Mouse (Mus musculus) liver, embryonic 11.5 days (tissue): ENCODE measurements around the gene Krtcap2. TPM values are rescaled to one million over a fixed set of nuclear protein-coding genes. Genes with fewer than 3 reads are reported as not detected.

ENCODE experiments used
- ATAC-seq: fragments of 200-750 bp; cut with Nextera tagmentation; replicated peaks from 2 replicates; pipeline ENCODE4 v1.8.0; 2017; ENCODE audit warnings: moderate number of reproducible peaks, mild to moderate bottlenecking, moderate TSS enrichment, moderate library complexity; ENCODE audit not compliant: low FRiP score
- DNase-seq: peaks from one replicate; pipeline ENCODE4 v3.0.0-alpha.2; 2017; ENCODE audit warnings: low spot score
- H3K27ac ChIP-seq: fragments of 300-500 bp; sonication (generic); 2 replicates; pipeline ENCODE4 v1.5.1; 2014; ENCODE audit warnings: mild to moderate bottlenecking, low read depth, low read length, control low read depth
- H3K27me3 ChIP-seq: fragments of 300-500 bp; sonication (generic); replicated peaks from 2 replicates; pipeline ENCODE4 v1.6.1; 2014; ENCODE audit warnings: low read length, mixed read lengths; ENCODE audit not compliant: control insufficient read depth, insufficient read depth
- H3K36me3 ChIP-seq: fragments of 300-500 bp; sonication (generic); 2 replicates; pipeline ENCODE4 v1.6.1; 2014; ENCODE audit warnings: mild to moderate bottlenecking, low read length, moderate library complexity, mixed read lengths; ENCODE audit not compliant: control insufficient read depth, insufficient read depth
- H3K4me1 ChIP-seq: fragments of 300-500 bp; sonication (generic); replicated peaks from 2 replicates; pipeline ENCODE4 v1.6.1; 2014; ENCODE audit warnings: low read length, mixed read lengths; ENCODE audit not compliant: control insufficient read depth, insufficient read depth
- H3K4me2 ChIP-seq: fragments of 300-500 bp; sonication (generic); 2 replicates; pipeline ENCODE4 v1.6.1; 2014; ENCODE audit warnings: mild to moderate bottlenecking, control low read depth, moderate library complexity
- H3K4me3 ChIP-seq: fragments of 300-500 bp; sonication (generic); 2 replicates; pipeline ENCODE4 v1.5.1; 2014; ENCODE audit warnings: low read depth, low read length, control low read depth
- H3K9ac ChIP-seq: fragments of 300-500 bp; sonication (generic); 2 replicates; pipeline ENCODE4 v1.6.1; 2014; ENCODE audit warnings: low read depth, low read length, control low read depth
- H3K9me3 ChIP-seq: fragments of 300-500 bp; sonication (generic); 2 replicates; pipeline ENCODE4 v1.6.1; 2016; ENCODE audit warnings: low read length, inconsistent platforms, mixed read lengths; ENCODE audit not compliant: control insufficient read depth
- WGBS: fragments of 180-500 bp; shearing (Covaris S2); extraction: QIAGEN DNeasy Blood & Tissue Kit; methylation state at CpG from one replicate; pipeline ENCODE4 v1.1.7; 2014; 5-methylcytosine and 5-hydroxymethylcytosine counted together
- polyA plus RNA-seq: library from polyadenylated mRNA; unstranded; fragments of >200 nt; fragmentation: Nextera tagmentation; extraction: Ambion mirVana; gene quantifications from 2 replicates; pipeline ENCODE4 v1.2.1, GENCODE M21; 2014

Krtcap2 gene
- polyA plus RNA-seq, 1 experiment from 2014 or later: 251 TPM

DNA sequence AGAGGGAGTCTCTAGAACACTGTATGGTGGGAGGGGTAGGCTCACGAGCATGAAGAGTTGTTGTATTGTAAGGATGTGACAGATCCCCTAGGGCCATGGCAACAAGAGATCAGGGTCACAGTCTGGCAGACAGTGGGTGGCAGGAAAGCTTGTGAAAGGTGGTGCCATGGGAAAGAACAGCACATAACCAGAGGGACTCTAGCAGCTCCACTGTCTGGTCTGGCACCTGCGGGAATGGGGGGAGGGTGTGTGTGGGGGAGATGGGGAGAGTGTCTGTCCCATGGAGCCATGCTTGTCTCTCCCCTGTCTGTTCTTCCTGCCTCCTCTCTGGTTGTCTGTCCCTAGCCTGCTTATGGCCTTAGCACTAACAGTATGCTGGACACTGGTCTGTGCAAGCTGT lies 39.8 kb downstream of the Krtcap2 start:
- Histone ChIP-seq H3K4me3 (no peak overlapping the region), H3K9ac (no peak overlapping the region), H3K27ac (no peak overlapping the region), H3K4me1 (peaks cover 6% of the 10 kb centered on the region), H3K36me3 (no peaks in the 10 kb centered on the region), H3K27me3 (peaks cover 17% of the 10 kb centered on the region), H3K4me2 (no peak overlapping the region; the same call in 1 of the 2 replicates), H3K9me3 (no peaks in the 10 kb centered on the region)
- WGBS: 40% methylated on average over 2 of the region's 2 CpGs
- DNase-seq: peak; percentile 27
- ATAC-seq: no peak

- WGBS: 59% methylated on average over 5 of the region's 5 CpGs
- Histone ChIP-seq H3K9me3 (no peaks in the 10 kb centered on the region), H3K9ac (no peak overlapping the region), H3K4me2 (no peak overlapping the region), H3K4me1 (no peaks in the 10 kb centered on the region), H3K27me3 (0 out of 2 replicates have a peak, but pooled peaks cover 4% of the 10 kb centered on the region), H3K36me3 (no peaks in the 10 kb centered on the region), H3K4me3 (no peak overlapping the region), H3K27ac (no peak overlapping the region)
- DNase-seq (peak; percentile 26), ATAC-seq (no peak)
Measured at GRCm38 (mm10) chr3:89287286-89287685, 41.5 kb downstream of the Krtcap2 start.

- 41% methylated on average over 7 of the region's 7 CpGs for WGBS
Measured at GRCm38 (mm10) chr3:89288503-89288928, 42.8 kb downstream of the Krtcap2 start.

GRCm38 (mm10) chr3:89291874-89292273 lies 46.1 kb downstream of the Krtcap2 start:
- H3K4me1 ChIP-seq: no peaks in the 10 kb centered on the region; the same call in 1 of the 2 replicates
- no peak overlapping the region for H3K4me2 ChIP-seq
- DNase-seq (no peak), ATAC-seq (no peak)
- 35% methylated on average over 10 of the region's 10 CpGs for WGBS
- no peak overlapping the region for H3K9ac ChIP-seq
- no peaks in the 10 kb centered on the region for H3K36me3 ChIP-seq
- no peaks in the 10 kb centered on the region for H3K9me3 ChIP-seq
- 0 out of 2 replicates have a peak, but pooled peaks cover 2% of the 10 kb centered on the region for H3K27me3 ChIP-seq
- no peak overlapping the region for H3K27ac ChIP-seq
- no peak overlapping the region for H3K4me3 ChIP-seq

More at GRCm38 (mm10) chr3:89288503-89288928, 42.8 kb downstream of the Krtcap2 start:
- no peaks in the 10 kb centered on the region for H3K9me3 ChIP-seq
- H3K27me3 ChIP-seq: 0 out of 2 replicates have a peak, but pooled peaks cover 4% of the 10 kb centered on the region
- H3K36me3 ChIP-seq: no peaks in the 10 kb centered on the region
- peak; percentile 28 for DNase-seq
- H3K4me1 ChIP-seq: no peaks in the 10 kb centered on the region
- H3K4me3 ChIP-seq: no peak overlapping the region
- H3K27ac ChIP-seq: no peak overlapping the region
- ATAC-seq: no peak
- H3K9ac ChIP-seq: no peak overlapping the region
- H3K4me2 ChIP-seq: no peak overlapping the region

DNA sequence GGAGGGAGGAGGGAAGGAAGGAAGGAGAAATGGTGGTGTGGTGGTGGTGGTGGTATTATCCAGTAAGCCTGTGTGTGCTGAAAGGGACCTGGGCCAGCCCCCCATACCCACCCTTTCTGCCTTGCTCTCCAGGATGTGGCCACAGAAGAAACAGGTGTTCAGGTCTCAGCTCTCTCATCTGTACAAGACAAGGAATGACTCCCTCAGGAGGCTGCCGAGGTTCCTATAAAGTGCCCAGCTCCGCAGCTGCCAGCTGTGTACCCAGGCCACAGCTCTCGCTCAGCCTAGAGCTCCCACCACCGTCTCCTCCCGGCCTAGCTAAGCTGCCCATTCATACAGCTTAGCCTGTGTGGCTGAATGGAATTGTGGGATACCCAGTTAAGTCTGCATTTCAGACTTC lies 46.5 kb downstream of the Krtcap2 start:
- WGBS: 82% methylated on average over 5 of the region's 5 CpGs
- H3K4me2 ChIP-seq: no peak overlapping the region
- 0 out of 2 replicates have a peak, but pooled peaks cover 2% of the 10 kb centered on the region for H3K27me3 ChIP-seq
- H3K4me3 ChIP-seq: no peak overlapping the region
- H3K9ac ChIP-seq: no peak overlapping the region
- no peaks in the 10 kb centered on the region for H3K36me3 ChIP-seq
- no peak overlapping the region for H3K27ac ChIP-seq
- no peaks in the 10 kb centered on the region for H3K9me3 ChIP-seq
- no peaks in the 10 kb centered on the region; the same call in 1 of the 2 replicates for H3K4me1 ChIP-seq
- no peak for DNase-seq
- ATAC-seq: no peak

DNA sequence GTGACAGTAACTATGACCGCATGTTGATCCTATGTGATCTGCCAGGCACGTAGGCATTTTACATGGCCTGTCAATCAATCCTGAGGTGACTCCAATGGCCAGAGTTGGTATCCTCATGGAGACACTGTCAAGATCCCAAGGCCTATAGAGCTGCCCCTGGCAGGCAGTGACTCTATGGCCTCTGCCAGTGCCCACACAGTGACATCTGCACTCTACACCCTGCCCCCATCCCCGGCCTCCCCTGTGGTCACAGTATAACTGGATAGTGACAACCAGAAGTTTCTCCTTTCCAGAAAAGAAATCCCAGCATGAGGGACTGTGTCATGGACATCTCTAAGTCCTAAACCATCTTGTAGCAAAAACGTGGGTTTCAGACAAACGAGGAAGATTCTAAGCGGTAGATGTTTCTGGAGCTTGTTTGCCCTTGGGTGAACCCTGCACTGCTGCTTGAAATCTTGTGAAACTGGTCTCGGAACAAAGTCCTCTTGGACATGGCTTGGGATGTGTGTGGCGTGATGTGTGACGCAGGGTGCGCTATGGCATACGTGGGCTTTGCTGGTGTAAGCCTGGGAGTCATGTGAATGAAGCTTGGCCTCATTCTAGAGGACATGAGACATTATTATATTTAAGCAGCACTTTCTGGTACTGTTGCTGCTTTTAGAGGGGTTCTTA lies 47.6 kb downstream of the Krtcap2 start:
- Histone ChIP-seq H3K4me1 (no peaks in the 10 kb centered on the region; the same call in 1 of the 2 replicates), H3K36me3 (no peaks in the 10 kb centered on the region), H3K27me3 (0 out of 2 replicates have a peak, but pooled peaks cover 4% of the 10 kb centered on the region), H3K9me3 (no peaks in the 10 kb centered on the region), H3K4me2 (no peak overlapping the region), H3K4me3 (no peak overlapping the region), H3K27ac (no peak overlapping the region), H3K9ac (no peak overlapping the region)
- WGBS: 83% methylated on average over 11 of the region's 11 CpGs
- ATAC-seq: no peak
- DNase-seq: no peak

GRCm38 (mm10) chr3:89294195-89294594 lies 48.4 kb downstream of the Krtcap2 start:
- no peaks in the 10 kb centered on the region for H3K9me3 ChIP-seq
- no peaks in the 10 kb centered on the region; the same call in 1 of the 2 replicates for H3K4me1 ChIP-seq
- ATAC-seq (no peak), DNase-seq (no peak)
- 74% methylated on average over 5 of the region's 5 CpGs for WGBS
- H3K36me3 ChIP-seq: no peaks in the 10 kb centered on the region
- no peak overlapping the region for H3K9ac ChIP-seq
- H3K27me3 ChIP-seq: peaks cover 2% of the 10 kb centered on the region; the same call in 1 of the 2 replicates
- H3K4me2 ChIP-seq: no peak overlapping the region
- no peak overlapping the region for H3K27ac ChIP-seq
- no peak overlapping the region for H3K4me3 ChIP-seq

GRCm38 (mm10) chr3:89295685-89296230 lies 50.0 kb downstream of the Krtcap2 start:
- peaks cover 3% of the 10 kb centered on the region; the same call in 1 of the 2 replicates for H3K4me1 ChIP-seq
- peaks cover 2% of the 10 kb centered on the region; the same call in 1 of the 2 replicates for H3K27me3 ChIP-seq
- no peak overlapping the region for H3K4me2 ChIP-seq
- no peak for DNase-seq
- ATAC-seq: no peak
- WGBS: 69% methylated on average over 8 of the region's 8 CpGs
- no peak overlapping the region for H3K27ac ChIP-seq
- H3K36me3 ChIP-seq: no peaks in the 10 kb centered on the region
- no peak overlapping the region for H3K4me3 ChIP-seq
- no peak overlapping the region for H3K9ac ChIP-seq
- no peaks in the 10 kb centered on the region for H3K9me3 ChIP-seq
